Mouse (Mus musculus): Measurements from ENCODE around the gene Galnt14. TPM values are rescaled to one million over a fixed set of nuclear protein-coding genes. Genes with fewer than 3 reads are reported as not detected.

Galnt14 gene
- 0.70 TPM in 1 of 2 replicates, not detected in the other for polyA plus RNA-seq (2011; ENCODE audit: insufficient read depth, insufficient read length, low replicate concordance, missing spikeins)

DNA sequence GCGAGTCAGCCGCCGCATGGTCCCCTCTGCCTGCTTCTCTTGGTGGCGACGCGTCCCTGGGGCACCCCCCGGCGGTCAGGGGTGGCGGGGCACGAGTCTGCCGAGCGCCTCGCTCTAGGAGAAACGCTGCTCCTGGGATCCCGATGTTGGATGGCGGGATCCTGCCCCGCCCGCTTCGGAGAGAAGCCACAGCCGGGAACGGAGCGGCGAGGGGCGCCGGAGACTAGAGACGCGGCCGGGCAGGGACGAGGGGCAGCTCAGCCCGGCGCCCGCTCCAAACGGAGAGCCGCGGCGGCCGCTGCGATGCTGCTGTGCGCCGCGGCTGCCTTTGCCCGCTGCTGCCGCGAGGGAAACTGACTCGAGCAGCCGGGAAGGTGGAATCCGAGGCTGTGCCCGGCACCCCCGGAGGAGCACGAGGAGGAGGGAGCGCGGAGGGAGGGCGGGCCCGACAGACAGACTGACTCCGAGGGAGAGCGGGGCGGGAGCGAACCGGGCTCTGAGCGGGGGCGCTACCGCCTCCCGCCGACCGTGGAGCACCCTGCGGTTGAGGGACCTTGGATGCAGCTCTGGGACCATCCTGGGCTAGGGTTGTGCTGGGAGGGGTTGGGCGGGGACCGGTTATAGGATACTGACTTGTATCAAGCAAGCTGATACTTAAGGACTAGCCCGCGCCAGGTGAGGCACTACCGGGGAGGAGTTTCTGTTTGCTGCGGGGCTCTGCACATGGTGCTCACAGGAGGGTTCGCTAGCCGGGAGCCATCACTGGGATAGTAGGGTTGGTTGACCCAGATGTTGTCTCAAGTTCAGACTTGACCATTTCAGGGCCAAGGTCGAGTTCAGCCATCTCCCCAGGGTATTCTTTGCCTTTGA, at the start of gene Galnt14:
Gene Galnt14 (minus strand): TSS at position 412 of the 870 bp plus-strand sequence.
- no peak within 1 kb of the TSS for H3K4me3 ChIP-seq (replicated peaks; ENCODE audit: control insufficient read depth, low read depth, low read length)
- WGBS = 1% methylated on average over 75 of the region's 75 CpGs
- H3K4me1 ChIP-seq (ENCODE audit: control insufficient read depth, insufficient read depth, low read length) = no peaks in the 10 kb centered on the region; the same call in 1 of the 2 replicates
- TF ChIP-seq CTCF (IDR thresholded peaks at IDR 0.05; ENCODE audit: control insufficient read depth, insufficient read depth, low read length) (peak; percentile 41; the same call in 1 of the 2 replicates), POLR2A (IDR thresholded peaks at IDR 0.05; ENCODE audit: borderline replicate concordance, control insufficient read depth, low read depth, low read length) (no peak)
- H3K27ac ChIP-seq (ENCODE audit: control insufficient read depth, insufficient read depth, low read depth, low read length, poor library complexity) = no peak within 1 kb of the TSS; the same call in 1 of the 2 replicates

DNA sequence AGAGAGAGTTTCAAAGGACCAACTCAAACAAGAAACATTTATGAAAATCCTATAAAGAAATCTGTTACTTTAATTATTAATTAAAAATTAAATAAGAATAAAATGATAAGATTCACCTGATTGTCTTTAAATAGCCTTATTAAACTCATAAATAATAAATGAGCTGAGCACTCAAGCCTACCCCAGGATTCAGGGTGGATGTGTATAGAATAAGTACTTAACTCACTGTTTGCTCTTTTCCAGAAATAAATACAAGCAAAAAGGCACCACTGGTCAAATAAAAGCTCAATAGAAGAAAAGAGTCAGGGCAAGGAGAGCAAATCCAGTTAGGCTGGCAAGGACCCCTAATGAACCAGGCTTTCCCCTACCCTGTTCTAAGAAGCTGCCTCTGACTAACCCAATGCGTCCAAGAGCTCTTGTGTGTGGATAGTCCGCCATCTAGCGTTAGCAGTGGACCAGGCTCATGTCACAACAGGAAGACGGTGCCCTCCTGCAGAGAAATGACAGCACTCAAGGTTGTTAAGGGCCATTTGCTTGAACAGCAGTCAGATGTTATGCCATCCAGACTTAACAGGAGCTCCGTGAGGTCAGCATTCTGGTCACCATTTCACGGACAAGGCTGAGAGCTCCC, 33.5 kb upstream of the Galnt14 start:
- WGBS = 4% methylated on average over 6 of the region's 6 CpGs
- TF ChIP-seq POLR2A (IDR thresholded peaks at IDR 0.05; ENCODE audit: borderline replicate concordance, control insufficient read depth, low read depth, low read length) (no peak), CTCF (IDR thresholded peaks at IDR 0.05; ENCODE audit: control insufficient read depth, insufficient read depth, low read length) (peak; percentile 89)
- no peak overlapping the region; the same call in 1 of the 2 replicates for H3K27ac ChIP-seq (ENCODE audit: control insufficient read depth, insufficient read depth, low read depth, low read length, poor library complexity)
- no peaks in the 10 kb centered on the region for H3K4me1 ChIP-seq (ENCODE audit: control insufficient read depth, insufficient read depth, low read length)
- H3K4me3 ChIP-seq (replicated peaks; ENCODE audit: control insufficient read depth, low read depth, low read length) = no peak overlapping the region

DNA sequence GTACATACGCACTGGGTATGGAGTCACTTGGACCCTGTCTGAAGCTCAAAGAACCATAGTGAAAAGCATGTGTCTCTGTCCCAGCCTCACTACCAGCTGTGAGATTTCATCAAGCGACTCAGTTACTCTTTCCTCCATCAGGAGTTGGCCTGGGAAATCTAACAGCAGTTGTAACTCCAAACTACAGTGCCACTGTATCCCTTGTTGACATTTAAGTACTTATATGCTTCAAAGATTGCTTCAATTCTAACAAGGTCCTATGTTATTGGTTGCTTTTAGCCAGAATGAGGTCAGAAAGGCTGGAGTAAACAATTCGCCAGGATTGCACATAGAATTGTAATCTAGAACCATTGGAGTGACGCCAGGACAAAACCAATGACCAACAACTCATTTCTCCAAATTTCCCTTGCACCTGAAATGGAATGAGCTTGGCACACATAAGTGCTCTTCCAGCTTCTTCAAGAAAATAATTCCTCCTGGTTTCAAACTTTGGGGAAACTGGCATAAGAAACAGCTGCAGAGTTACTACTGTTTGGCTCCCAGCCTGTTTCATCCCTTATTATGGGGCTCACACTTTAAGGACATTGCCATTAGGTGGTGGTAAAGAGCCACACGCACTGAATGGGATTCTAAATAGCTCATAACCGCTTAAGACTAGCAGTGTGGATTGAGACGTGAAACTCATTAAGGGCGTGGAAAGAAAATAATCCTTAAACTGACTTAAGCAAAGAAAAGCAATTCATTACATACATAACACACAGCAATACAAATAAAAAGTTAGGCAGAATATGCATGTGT, 13.8 kb upstream of the Galnt14 start:
- H3K4me3 ChIP-seq (replicated peaks; ENCODE audit: control insufficient read depth, low read depth, low read length) = no peak overlapping the region
- H3K27ac ChIP-seq (ENCODE audit: control insufficient read depth, insufficient read depth, low read depth, low read length, poor library complexity) = no peak overlapping the region
- WGBS = 47% methylated on average over 8 of the region's 8 CpGs
- TF ChIP-seq POLR2A (IDR thresholded peaks at IDR 0.05; ENCODE audit: borderline replicate concordance, control insufficient read depth, low read depth, low read length) (no peak), CTCF (IDR thresholded peaks at IDR 0.05; ENCODE audit: control insufficient read depth, insufficient read depth, low read length) (no peak)
- H3K4me1 ChIP-seq (ENCODE audit: control insufficient read depth, insufficient read depth, low read length) = no peaks in the 10 kb centered on the region

DNA sequence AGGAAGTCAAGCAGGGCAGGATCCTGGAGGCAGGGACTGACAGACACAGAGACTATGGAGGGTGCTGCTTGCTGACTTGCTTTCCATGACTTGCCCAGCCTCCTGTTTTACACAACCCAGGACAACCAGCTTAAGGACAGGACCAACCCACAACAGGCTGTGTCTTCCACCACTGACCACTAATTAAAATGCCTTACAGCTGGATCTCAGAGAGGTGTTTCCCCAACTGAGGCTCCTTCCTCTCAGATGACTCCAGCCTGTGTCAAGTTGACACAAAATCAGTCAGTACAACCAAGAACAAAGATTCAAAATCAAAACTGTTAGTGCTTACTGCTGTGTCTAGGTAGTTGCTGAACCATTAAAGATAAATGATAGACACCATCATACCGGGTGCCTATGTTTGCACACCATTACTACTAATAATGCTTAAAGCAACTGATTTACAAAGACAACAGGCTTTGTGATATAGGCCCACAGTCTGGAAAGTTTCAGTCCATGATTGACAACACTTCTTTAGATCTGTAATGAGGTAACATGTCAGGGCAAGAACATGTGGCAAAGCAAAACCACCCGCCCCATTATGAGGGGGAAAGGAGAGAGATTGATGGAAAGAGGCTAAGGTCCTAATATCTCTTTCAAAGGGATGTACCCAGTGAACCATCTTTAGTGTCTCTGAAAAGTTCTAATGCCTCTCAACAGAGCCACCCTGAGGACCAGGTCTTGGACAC, 8.9 kb upstream of the Galnt14 start:
- Histone ChIP-seq H3K4me3 (replicated peaks; ENCODE audit: control insufficient read depth, low read depth, low read length) (no peak overlapping the region), H3K4me1 (ENCODE audit: control insufficient read depth, insufficient read depth, low read length) (no peaks in the 10 kb centered on the region), H3K27ac (ENCODE audit: control insufficient read depth, insufficient read depth, low read depth, low read length, poor library complexity) (no peak overlapping the region)
- TF ChIP-seq POLR2A (IDR thresholded peaks at IDR 0.05; ENCODE audit: borderline replicate concordance, control insufficient read depth, low read depth, low read length) (no peak), CTCF (IDR thresholded peaks at IDR 0.05; ENCODE audit: control insufficient read depth, insufficient read depth, low read length) (no peak)
- WGBS = 83% methylated on average over 2 of the region's 2 CpGs

DNA sequence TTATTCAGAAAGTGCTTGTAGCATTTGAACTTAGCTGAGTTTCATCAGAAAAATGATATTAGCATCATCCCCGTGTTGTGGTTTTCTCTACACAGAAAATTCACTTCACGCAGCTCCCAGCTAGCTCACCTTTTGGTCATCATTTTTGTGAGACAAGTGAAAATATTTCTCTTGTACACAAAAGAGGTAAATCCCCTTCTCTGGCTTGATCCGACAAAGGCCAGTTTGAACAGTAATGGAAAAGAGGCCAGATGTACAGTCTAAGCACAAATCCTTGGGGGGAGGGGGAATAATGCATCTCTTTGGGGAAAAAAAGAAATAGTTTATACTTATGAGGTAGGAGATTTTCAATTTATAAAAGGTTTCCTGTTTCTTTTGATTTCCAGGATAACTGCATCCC, 6.4 kb upstream of the Galnt14 start:
- Histone ChIP-seq H3K4me1 (ENCODE audit: control insufficient read depth, insufficient read depth, low read length) (no peaks in the 10 kb centered on the region), H3K27ac (ENCODE audit: control insufficient read depth, insufficient read depth, low read depth, low read length, poor library complexity) (no peak overlapping the region), H3K4me3 (replicated peaks; ENCODE audit: control insufficient read depth, low read depth, low read length) (no peak overlapping the region)
- WGBS = 71% methylated on average over 3 of the region's 3 CpGs
- TF ChIP-seq CTCF (IDR thresholded peaks at IDR 0.05; ENCODE audit: control insufficient read depth, insufficient read depth, low read length) (no peak), POLR2A (IDR thresholded peaks at IDR 0.05; ENCODE audit: borderline replicate concordance, control insufficient read depth, low read depth, low read length) (no peak)

DNA sequence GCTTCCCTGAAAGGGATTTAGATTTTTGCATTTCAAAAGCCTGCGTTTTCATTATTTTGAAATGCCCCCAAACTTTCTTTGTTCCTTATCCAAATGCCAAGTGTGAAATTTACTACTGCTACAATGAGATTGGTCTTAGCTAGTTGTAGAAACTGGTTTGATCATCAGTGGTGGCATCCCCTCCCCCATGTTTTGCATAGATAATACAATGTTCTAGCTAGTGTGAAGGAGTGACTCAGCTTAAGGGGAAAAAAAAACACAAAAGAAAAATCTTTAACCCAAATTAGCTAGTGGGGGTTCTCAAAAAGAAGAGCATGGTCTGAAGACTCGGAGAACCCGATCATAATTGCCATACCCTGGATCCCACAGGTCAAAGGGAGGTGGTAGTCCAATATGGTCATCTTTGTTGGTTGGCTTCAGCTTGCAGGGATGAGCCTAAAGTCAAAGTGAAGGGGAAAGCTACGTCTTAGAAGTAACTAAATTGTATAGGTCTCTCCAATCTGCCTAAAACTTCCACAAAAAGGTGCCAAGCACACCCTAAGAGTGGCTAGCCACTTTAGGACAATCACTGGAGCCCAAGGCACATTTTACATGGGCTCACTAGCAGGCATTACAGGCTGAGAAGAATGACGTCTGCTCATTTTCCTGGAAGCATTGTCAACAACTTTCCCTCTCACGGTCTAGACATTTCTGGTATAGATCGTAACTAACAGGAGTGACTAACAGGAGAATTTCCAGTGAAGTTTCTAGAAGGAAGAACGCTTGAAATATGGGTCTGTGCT, 4.4 kb upstream of the Galnt14 start:
- TF ChIP-seq CTCF (IDR thresholded peaks at IDR 0.05; ENCODE audit: control insufficient read depth, insufficient read depth, low read length) = no peak
- no peak for TF ChIP-seq POLR2A (IDR thresholded peaks at IDR 0.05; ENCODE audit: borderline replicate concordance, control insufficient read depth, low read depth, low read length)
- Histone ChIP-seq H3K4me1 (ENCODE audit: control insufficient read depth, insufficient read depth, low read length) (no peaks in the 10 kb centered on the region; the same call in 1 of the 2 replicates), H3K27ac (ENCODE audit: control insufficient read depth, insufficient read depth, low read depth, low read length, poor library complexity) (no peak overlapping the region), H3K4me3 (replicated peaks; ENCODE audit: control insufficient read depth, low read depth, low read length) (no peak overlapping the region)
- WGBS = 72% methylated on average over 8 of the region's 8 CpGs

DNA sequence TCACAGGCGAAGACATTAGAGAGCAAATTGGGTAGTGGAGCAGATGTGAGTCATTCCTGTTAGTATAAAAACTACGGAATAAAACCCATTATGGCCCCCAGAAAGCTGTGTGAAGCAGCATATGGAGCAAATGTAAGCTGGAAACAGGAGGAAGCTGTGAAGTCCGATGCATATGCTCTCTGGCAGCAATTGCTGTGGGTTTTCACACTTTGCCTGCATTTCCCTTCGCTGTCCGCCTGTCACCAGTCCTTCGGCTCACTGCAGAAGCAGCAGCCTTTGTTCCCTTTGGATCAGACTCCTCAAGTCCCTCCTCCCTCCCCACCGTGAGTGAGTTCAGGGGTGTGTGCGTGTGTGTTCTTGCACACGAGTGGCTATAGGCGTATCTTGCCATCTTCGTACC, 3.1 kb upstream of the Galnt14 start:
- TF ChIP-seq CTCF (IDR thresholded peaks at IDR 0.05; ENCODE audit: control insufficient read depth, insufficient read depth, low read length) = no peak
- no peak for TF ChIP-seq POLR2A (IDR thresholded peaks at IDR 0.05; ENCODE audit: borderline replicate concordance, control insufficient read depth, low read depth, low read length)
- 42% methylated on average over 11 of the region's 11 CpGs for WGBS

More for the DNA sequence above, 3.1 kb upstream of the Galnt14 start:
- no peak overlapping the region for H3K4me3 ChIP-seq (replicated peaks; ENCODE audit: control insufficient read depth, low read depth, low read length)
- no peak overlapping the region for H3K27ac ChIP-seq (ENCODE audit: control insufficient read depth, insufficient read depth, low read depth, low read length, poor library complexity)
- H3K4me1 ChIP-seq (ENCODE audit: control insufficient read depth, insufficient read depth, low read length) = no peaks in the 10 kb centered on the region; the same call in 1 of the 2 replicates
